Mouse (Mus musculus) intestine, postnatal 0 days (tissue): ENCODE results near the gene 2010111I01Rik. TPM values are rescaled to one million over a fixed set of nuclear protein-coding genes. Genes with fewer than 3 reads are reported as not detected.

Experiments used
- ATAC-seq: fragments of 200-750 bp; cut with Nextera tagmentation; 2 replicates; pipeline ENCODE4 v1.8.0; 2017; ENCODE audit warnings: mild to moderate bottlenecking, moderate TSS enrichment, moderate library complexity
- H3K27ac ChIP-seq: fragments of 300-500 bp; sonication (generic); 2 replicates; pipeline ENCODE4 v1.5.1; 2014; ENCODE audit warnings: mild to moderate bottlenecking, low read depth, low read length, moderate library complexity
- H3K27me3 ChIP-seq: fragments of 300-500 bp; sonication (generic); replicated peaks from 2 replicates; pipeline ENCODE4 v1.6.1; 2014; ENCODE audit warnings: low read length, mixed read lengths; ENCODE audit not compliant: control insufficient read depth, insufficient read depth
- H3K36me3 ChIP-seq: fragments of 300-500 bp; sonication (generic); 2 replicates; pipeline ENCODE4 v1.6.1; 2014; ENCODE audit warnings: mild to moderate bottlenecking, moderate library complexity; ENCODE audit not compliant: control insufficient read depth, insufficient read depth
- H3K4me1 ChIP-seq: fragments of 300-500 bp; sonication (generic); replicated peaks from 2 replicates; pipeline ENCODE4 v1.6.1; 2014; ENCODE audit warnings: antibody characterized with exemption, low read length, mixed read lengths; ENCODE audit not compliant: control insufficient read depth, insufficient read depth
- H3K4me2 ChIP-seq: fragments of 300-500 bp; sonication (generic); replicated peaks from 2 replicates; pipeline ENCODE4 v1.6.1; 2014; ENCODE audit warnings: low read depth, mild to moderate bottlenecking, moderate library complexity
- H3K4me3 ChIP-seq: fragments of 300-500 bp; sonication (generic); 2 replicates; pipeline ENCODE4 v1.5.1; 2014; ENCODE audit warnings: low read depth, low read length
- H3K9ac ChIP-seq: fragments of 300-500 bp; sonication (generic); 2 replicates; pipeline ENCODE4 v1.6.1; 2014; ENCODE audit warnings: mild to moderate bottlenecking, low read depth, low read length
- H3K9me3 ChIP-seq: fragments of 300-500 bp; sonication (generic); 2 replicates; pipeline ENCODE4 v1.6.1; 2016; ENCODE audit warnings: mixed run types; ENCODE audit not compliant: control insufficient read depth
- CTCF ChIP-seq: sonication (generic); IDR thresholded peaks from 2 replicates; pipeline ENCODE4 v1.5.1; 2016; ENCODE audit warnings: low read depth, mild to moderate bottlenecking, control low read depth, antibody characterized with exemption, moderate library complexity
- WGBS: fragments of 180-500 bp; shearing (Covaris S2); extraction: QIAGEN DNeasy Blood & Tissue Kit; methylation state at CpG from one replicate; pipeline ENCODE4 v1.1.7; 2014; 5-methylcytosine and 5-hydroxymethylcytosine counted together
- polyA plus RNA-seq: library from polyadenylated mRNA; unstranded; fragments of >200 nt; fragmentation: Nextera tagmentation; extraction: Ambion mirVana; gene quantifications from 2 replicates; pipeline ENCODE4 v1.2.1, GENCODE M21; 2015

2010111I01Rik gene
- polyA plus RNA-seq, 1 experiment from 2014 or later, result 72.7 TPM

DNA sequence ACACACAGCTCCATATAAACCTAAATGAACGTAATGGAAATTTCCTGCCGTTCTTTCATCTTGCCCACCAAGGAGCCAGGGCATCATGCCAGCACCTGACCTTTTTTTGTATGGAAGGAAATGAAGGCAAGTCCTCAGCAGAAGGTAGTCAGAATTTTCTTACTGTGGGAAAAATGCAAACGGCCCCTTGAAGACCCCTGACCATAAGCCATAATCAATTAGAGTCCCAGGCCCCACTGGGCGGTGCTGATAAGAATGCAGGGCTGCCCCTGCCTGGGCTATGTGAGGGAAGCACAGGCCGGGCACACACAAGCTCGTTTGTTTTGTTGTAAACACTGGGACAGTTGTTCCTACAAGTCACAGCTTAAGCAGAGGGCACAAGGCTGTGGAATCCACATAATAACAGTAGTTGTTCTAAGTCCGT lies 353.0 kb downstream of the 2010111I01Rik start:
- ATAC-seq, result no peak
- H3K36me3 ChIP-seq, result peaks cover 12% of the 10 kb centered on the region
- H3K27ac ChIP-seq, result no peak overlapping the region
- H3K9ac ChIP-seq, result no peak overlapping the region
- H3K4me2 ChIP-seq, result no peak overlapping the region
- H3K4me1 ChIP-seq, result no peaks in the 10 kb centered on the region
- no peak overlapping the region for H3K4me3 ChIP-seq
- H3K9me3 ChIP-seq, result no peaks in the 10 kb centered on the region
- TF ChIP-seq CTCF, result no peak
- H3K27me3 ChIP-seq, result no peaks in the 10 kb centered on the region
- WGBS, result 49% methylated on average over 7 of the region's 7 CpGs

DNA sequence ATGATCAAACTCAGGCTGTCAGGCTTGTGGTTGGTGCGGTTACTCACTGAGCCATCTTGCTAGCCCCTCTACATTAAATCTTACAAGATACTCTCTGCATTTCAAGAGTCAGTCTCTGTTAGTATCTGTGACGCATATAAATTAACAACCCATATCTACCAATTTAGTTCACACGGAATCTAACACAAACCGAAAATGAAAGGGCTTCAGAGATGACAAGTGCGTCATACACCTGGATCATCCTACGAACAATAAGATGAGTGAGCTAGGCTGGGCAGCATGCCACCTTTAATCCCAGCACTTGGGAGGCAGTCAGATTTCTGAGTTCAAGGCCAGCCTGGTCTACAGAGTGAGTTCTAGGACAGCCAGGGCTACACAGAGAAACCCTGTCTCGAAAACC lies 355.1 kb downstream of the 2010111I01Rik start:
- Histone ChIP-seq H3K36me3 (peaks cover 12% of the 10 kb centered on the region; the same call in 1 of the 2 replicates), H3K4me3 (no peak overlapping the region), H3K27ac (no peak overlapping the region), H3K9me3 (no peaks in the 10 kb centered on the region), H3K4me1 (0 out of 2 replicates have a peak, but pooled peaks cover 3% of the 10 kb centered on the region), H3K4me2 (no peak overlapping the region), H3K27me3 (no peaks in the 10 kb centered on the region), H3K9ac (no peak overlapping the region)
- TF ChIP-seq CTCF, result no peak
- WGBS, result 98% methylated on average over 7 of the region's 7 CpGs
- no peak for ATAC-seq

DNA sequence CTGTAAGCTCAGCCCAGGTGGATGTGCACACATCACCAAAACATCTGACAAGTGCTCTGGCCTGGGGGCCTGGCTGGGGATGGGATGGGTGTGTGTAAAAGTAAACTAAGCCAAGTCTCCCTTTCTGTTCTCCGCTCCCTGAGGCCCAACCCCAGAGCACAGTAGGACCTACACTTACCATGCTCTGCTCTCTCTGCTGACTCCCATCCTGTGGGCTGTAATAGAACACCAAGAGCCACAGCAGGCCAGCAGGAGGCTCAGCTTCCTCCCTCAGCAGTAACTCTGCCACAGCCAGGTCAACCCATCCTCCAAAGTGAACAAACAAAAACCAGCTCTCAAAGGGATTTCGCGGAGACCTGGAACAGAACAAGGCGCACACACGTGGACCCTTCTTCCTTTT lies 357.0 kb downstream of the 2010111I01Rik start:
- H3K4me2 ChIP-seq, result no peak overlapping the region
- WGBS, result 68% methylated on average over 5 of the region's 5 CpGs
- H3K4me3 ChIP-seq, result no peak overlapping the region
- H3K4me1 ChIP-seq, result peaks cover 4% of the 10 kb centered on the region; the same call in 1 of the 2 replicates
- 0 out of 2 replicates have a peak, but pooled peaks have one; percentile 7 for TF ChIP-seq CTCF
- no peaks in the 10 kb centered on the region for H3K27me3 ChIP-seq
- no peaks in the 10 kb centered on the region for H3K9me3 ChIP-seq
- H3K9ac ChIP-seq, result no peak overlapping the region
- H3K27ac ChIP-seq, result no peak overlapping the region
- ATAC-seq, result no peak
- peaks cover 7% of the 10 kb centered on the region; the same call in 1 of the 2 replicates for H3K36me3 ChIP-seq

DNA sequence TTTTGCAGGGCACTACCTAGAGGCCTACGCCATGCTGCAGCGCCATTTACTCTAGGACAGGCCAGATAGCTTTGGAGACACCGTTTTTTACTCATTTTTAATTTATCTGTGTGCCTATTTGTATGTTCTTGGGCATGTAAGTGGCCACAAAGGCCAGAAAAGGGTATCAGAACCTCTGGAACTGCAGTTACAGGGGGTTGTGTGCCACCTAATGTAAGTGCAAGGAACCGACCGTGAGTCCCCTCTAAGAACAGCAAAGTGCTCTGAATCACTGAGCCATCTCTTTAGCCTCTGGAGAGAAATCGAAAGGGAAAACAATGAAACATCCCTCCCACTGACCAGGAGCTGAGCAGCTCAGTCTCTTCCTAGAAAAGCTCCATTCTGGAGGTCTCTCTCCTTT lies 358.1 kb downstream of the 2010111I01Rik start:
- Histone ChIP-seq H3K9me3 (no peaks in the 10 kb centered on the region), H3K4me2 (no peak overlapping the region), H3K36me3 (no peaks in the 10 kb centered on the region), H3K4me1 (peaks cover 4% of the 10 kb centered on the region; the same call in 1 of the 2 replicates), H3K9ac (no peak overlapping the region), H3K27me3 (no peaks in the 10 kb centered on the region), H3K4me3 (no peak overlapping the region), H3K27ac (peak overlapping the region; percentile 46; the same call in 1 of the 2 replicates)
- no peak for ATAC-seq
- WGBS, result 94% methylated on average over 6 of the region's 6 CpGs
- TF ChIP-seq CTCF, result no peak

GRCm38 (mm10) chr13:63323286-63324075 lies 358.8 kb downstream of the 2010111I01Rik start:
- 66% methylated on average over 9 of the region's 9 CpGs for WGBS
- ATAC-seq, result no peak

DNA sequence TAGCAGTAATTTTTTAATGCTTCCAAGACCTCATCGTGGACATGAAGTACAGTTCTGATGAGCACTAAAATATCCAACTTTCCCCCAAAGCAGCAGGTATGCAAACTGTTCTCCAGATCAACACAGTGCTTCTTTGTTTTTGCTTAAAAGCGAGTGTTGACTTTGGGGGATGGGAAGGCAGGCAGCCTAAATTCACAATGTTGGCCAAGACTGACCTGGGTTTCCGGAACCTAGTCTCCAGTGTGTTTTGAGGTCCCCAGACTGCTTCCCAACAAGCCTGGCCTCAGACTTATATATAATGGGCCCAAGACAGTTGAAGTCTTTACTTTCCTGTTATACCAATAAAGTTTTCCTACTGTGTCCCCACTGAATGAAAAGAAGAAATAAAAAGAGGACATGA lies 359.6 kb downstream of the 2010111I01Rik start:
- WGBS, result 53% methylated on average over 3 of the region's 3 CpGs
- no peak overlapping the region for H3K4me3 ChIP-seq
- H3K36me3 ChIP-seq, result no peaks in the 10 kb centered on the region
- peaks cover 4% of the 10 kb centered on the region; the same call in 1 of the 2 replicates for H3K4me1 ChIP-seq
- no peaks in the 10 kb centered on the region for H3K27me3 ChIP-seq
- H3K27ac ChIP-seq, result no peak overlapping the region
- no peak overlapping the region for H3K9ac ChIP-seq
- H3K9me3 ChIP-seq, result no peaks in the 10 kb centered on the region
- ATAC-seq, result no peak
- no peak for TF ChIP-seq CTCF
- H3K4me2 ChIP-seq, result no peak overlapping the region

More at GRCm38 (mm10) chr13:63323286-63324075, 358.8 kb downstream of the 2010111I01Rik start:
- TF ChIP-seq CTCF, result no peak
- no peaks in the 10 kb centered on the region for H3K36me3 ChIP-seq
- no peaks in the 10 kb centered on the region for H3K9me3 ChIP-seq
- H3K4me3 ChIP-seq, result no peak overlapping the region
- no peak overlapping the region for H3K4me2 ChIP-seq
- no peak overlapping the region for H3K9ac ChIP-seq
- peaks cover 4% of the 10 kb centered on the region; the same call in 1 of the 2 replicates for H3K4me1 ChIP-seq
- no peaks in the 10 kb centered on the region for H3K27me3 ChIP-seq
- peak overlapping the region; percentile 46; the same call in 1 of the 2 replicates for H3K27ac ChIP-seq
